Mouse (Mus musculus): ENCODE measurements around the gene Foxe3.

Gene Foxe3

DNA sequence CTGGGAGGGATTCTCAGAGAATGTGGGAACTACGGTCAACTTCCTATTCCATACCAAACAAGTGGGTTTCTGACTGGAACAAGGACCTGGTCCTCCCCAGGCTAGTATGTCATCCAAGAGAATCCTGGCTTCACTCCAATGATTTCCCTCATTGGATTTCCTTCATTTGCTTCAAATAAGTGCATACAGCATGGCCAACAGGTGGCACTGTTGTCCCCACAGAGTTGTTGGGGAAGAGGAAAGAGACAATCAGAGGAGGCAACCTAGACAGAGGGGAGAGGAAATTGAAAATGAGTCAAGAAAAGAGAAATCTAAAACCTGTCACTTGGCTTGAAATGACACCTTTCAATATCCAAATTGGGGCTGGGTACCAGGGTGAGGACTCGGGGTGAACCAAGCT is 8.7 kb downstream of the Foxe3 start:
- DNase-seq (ENCODE audit: low read depth, low spot score): no peak

- no peak for DNase-seq (ENCODE audit: low read depth, low spot score)
Observed at GRCm38 (mm10) chr4:114916056-114916455, 9.8 kb downstream of the Foxe3 start.

DNA sequence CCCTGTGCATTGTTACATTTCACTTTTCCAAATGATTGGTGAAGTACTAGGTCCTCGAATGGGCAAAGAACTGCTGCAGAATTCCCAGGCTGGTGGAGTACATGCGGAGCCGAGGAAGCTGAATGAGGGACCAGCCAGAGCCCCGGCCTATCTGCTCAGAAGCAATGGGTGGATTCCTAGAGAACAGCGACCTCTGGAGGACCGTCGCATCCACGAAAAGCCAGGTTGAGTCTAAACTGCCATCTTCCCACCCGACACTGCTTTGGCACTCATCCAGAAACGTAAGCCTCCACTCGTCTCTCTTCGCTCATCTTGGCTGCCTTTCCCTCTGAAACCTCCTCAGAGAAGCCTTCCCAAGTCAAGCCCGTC is 12.2 kb downstream of the Foxe3 start:
- DNase-seq (ENCODE audit: low read depth, low spot score): no peak

- no peak for DNase-seq (ENCODE audit: low read depth, low spot score)
Observed at GRCm38 (mm10) chr4:114912705-114913593, 12.9 kb downstream of the Foxe3 start.

GRCm38 (mm10) chr4:114909602-114910484 is 16.0 kb downstream of the Foxe3 start:
- DNase-seq (ENCODE audit: low read depth, low spot score): no peak

DNA sequence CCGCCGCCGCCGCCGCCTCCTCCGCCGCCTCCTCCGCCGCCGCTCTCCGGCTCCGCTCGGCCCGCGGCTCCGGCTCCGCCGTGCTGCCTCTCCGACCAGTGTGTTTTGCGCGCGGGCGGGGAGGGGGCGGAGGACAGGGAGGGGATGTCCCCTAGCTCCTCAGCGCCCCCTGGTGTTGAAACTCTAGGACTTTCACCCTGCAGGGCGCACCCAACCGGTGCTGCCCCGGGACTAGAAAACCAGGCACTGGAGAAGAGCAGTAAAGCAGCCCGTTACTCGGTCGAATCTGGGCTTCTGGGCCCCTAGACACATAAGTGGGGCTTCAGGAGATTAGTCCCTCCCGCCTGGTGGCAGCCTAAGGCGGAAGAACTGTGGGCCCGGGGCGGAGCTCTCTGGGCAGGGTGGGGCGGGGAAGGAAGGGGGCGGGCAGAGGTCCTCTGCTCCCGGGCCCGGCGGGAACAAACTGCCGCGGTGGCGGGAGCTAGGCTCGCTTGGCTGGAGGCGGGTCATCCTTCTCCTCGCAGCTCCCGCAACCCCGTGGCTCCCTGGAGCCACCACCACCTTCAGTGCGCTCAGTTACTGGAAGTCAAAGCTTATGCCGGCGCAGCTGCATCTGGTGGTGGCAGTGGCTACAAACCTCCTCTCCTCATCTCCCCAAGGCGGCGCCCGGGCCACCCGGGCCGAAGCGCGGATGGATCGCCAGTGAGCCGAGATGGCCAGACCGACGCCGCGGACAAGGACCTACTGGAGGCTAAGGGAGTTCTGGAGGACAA is 16.8 kb downstream of the Foxe3 start, which contains the start of gene Foxd2:
Foxd2 (minus strand) TSS at position 45 of the 773 bp plus-strand sequence.
- DNase-seq (ENCODE audit: low read depth, low spot score): peak; percentile 84

- no peak for DNase-seq (ENCODE audit: low read depth, low spot score)
Observed at GRCm38 (mm10) chr4:114907951-114908828, 17.6 kb downstream of the Foxe3 start.

DNA sequence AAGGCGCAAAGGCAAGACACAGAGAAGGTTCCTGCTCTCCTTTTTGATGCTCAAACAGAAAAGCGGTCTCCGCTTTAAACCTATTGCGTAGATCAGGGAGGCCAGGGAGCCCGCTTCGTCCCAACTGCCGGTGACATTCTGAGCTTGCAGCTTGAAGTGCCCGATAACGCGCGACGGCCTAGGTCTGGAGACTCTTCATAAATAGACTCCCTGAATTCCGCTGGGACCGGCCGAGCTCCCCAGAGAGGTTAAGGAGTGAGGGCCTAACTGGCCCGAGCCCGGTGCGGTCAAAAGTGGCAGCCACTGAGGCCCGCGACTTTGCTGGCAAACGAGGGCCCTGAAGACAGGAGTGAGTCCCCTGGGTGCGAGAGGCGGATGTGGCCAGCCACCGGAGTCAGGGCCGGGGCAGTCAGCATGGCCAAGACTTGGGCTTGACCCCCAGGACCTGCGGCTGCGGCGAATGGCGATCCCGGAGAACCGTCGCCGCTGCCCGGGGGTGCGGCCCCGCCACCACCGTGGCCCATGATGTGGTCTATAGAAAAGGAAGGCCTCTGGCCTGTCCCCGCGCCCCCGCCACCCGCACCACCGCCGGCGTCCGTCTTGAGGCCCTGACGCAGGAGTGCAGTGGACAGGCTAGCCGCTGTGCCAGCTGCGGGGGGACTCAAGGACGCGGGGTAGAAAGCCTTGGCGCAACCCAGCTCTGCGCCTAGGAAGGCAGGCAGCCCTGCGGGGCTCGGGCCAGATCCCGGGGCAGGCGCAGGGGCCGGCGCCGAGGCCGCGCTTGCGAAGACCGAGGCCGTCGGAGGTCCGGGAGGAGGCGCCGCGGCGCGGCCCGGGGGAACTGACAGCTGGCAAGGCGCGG is 18.5 kb downstream of the Foxe3 start:
- no peak for DNase-seq (ENCODE audit: low read depth, low spot score)

DNA sequence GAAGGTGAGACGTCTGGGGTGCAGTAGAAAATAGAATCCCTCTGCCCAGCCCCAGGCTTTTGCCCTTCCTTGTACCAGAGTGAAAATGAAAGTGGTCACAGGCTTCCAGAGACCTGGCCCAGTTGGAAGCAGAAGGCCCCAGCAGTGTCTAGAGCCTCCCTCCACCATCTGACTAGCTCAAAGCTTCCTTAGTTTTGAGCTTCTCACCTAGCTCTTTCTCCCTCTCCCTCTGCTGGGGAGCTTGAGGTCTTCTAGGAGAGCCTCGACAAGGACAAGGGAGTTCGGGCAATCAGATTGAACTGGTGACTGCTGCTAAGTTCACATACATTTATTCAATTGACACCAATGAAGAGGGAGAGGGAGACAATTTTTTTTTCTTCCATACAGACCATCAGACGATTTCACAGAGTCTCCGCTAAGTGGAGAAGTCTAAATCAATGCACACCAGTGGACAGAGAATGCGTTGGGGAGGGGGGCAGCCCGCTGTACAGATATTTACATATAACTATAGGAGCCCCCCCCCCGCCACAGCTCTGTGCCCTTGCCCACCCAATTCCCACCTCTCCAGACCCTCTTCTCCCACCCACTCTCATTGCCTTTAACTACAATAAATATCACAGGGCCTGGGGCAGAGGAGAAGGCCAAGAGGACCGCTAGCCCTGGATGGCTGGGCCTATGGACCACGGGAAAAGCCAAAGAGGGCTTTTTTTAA is 19.7 kb downstream of the Foxe3 start:
- no peak for DNase-seq (ENCODE audit: low read depth, low spot score)

DNA sequence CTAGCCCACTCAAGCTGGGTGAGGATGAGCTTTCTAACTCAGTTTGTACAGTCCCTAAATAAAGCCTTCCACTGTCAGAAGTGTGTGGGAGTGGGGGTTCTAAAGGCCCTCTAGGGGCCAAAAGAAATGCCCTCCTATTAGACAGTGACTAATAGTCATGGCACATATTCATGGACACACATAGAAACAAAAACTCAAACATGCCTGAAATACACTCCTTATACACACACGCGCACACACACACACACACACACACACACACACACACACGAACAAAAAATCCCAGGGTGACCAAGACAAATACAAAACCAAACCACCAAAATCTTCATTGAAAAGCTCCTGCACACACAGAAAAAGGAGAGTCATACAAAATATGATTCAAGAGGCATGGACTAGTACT is 20.3 kb downstream of the Foxe3 start:
- no peak for DNase-seq (ENCODE audit: low read depth, low spot score)

GRCm38 (mm10) chr4:114903422-114903782 is 22.4 kb downstream of the Foxe3 start:
- no peak for DNase-seq (ENCODE audit: low read depth, low spot score)

DNA sequence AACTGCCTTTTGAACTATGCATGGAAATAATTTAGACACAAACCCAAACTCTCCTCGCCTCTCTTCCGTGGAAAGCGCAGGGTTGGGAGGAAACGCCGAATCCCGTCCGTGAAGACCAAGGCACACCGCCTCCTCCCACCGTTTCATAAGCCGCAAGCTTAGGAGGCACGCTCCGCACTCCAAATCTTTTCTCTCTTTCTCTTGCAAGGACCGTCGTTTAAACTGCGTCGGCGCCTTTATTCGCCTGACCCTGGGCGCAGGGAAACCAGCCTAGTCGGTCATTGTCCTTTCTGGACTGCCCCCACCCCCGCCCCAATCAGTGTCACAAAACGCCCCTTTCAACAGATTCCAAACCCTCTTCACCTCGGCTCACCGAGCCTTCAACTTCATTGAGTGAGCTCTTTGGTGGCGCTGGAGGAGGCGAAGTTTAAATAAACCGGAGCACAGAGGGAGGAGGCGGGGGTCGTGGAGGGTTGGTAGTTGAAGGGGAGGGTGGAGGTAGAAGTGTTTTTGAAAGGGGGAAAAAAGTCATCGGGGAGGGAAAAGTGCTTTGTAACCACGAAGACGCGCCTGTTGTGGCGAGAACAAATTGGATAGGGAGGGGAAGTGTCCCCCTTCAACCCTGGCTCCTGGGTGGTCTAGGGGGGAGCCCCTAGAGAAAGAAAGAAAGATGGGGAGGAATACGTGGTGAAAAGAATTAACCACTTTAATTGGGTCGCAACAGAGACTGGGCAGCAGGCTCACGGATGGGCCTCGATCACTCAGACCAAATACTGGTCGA is 23.0 kb downstream of the Foxe3 start:
- DNase-seq (ENCODE audit: low read depth, low spot score): no peak

DNA sequence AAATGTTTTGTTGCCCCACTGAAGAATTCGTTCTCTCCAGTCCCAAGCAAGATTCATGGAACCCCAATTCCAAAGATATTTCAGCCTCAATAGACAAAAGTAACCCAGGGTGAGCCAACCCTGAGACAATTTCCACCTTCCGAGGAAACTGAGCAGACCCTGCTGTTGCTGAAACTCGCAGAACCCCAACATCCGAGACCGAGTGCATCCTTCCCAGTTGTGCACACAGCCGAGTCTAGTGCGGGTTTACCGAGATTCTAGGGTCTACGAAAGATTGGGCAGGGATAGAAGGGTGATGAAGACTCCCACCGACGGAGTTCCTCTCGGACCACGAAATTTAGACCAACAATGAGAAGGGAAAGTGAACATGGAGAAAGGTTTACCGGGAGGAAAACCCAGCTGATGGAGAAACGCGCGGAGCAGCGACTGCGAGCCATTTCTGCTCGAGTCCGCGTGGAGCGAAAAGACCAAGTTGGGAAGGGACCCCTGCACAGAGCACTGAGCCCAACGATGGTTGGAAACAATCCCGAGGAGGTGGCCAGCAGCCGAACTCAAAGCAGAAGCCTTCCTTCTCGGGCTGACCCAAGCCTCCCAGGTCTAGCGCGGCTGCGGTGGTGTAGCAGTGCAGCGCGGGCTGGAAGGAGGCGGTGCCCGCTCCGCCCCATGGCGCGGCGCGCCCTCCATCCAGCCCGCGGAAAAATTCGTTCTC is 24.0 kb downstream of the Foxe3 start:
- DNase-seq (ENCODE audit: low read depth, low spot score): no peak

GRCm38 (mm10) chr4:114900866-114901642 is 24.8 kb downstream of the Foxe3 start:
- no peak for DNase-seq (ENCODE audit: low read depth, low spot score)

- no peak for DNase-seq (ENCODE audit: low read depth, low spot score)
Observed at GRCm38 (mm10) chr4:114899885-114900284, 25.9 kb downstream of the Foxe3 start.

- no peak for DNase-seq (ENCODE audit: low read depth, low spot score)
Observed at GRCm38 (mm10) chr4:114897853-114898252, 28.0 kb downstream of the Foxe3 start.

DNA sequence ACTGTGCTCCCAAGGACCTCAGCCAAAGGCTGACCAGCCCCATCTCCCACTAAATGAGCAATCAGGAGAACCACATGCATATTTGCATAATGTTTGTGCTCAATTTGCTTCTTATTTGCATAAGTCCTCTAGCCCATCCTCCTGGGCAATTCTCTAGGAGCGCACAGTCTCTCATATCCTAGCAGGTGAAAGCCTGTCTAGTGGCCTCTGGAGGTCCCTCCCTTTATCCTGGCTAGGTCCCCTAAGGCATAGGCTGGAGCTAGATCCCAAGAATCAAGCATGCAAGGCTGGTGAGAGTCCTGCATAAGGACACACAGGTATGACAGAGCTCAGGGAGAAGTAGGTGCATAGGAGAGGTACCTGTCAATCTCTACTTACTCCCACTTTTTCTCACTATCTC is 43.6 kb downstream of the Foxe3 start:
- DNase-seq (ENCODE audit: low read depth, low spot score): no peak

Measured in WW6 (cell line).